Mouse (Mus musculus): Measurements from ENCODE around the gene Clpsl2. TPM values are rescaled to one million over a fixed set of nuclear protein-coding genes. Genes with fewer than 3 reads are reported as not detected.
A peak's percentile ranks its signal among the peaks of the same experiment; 100 is the strongest.

The Clpsl2 gene
- polyA plus RNA-seq, 1 experiment from 2014 or later, result not detected

GRCm38 (mm10) chr17:28511616-28512541 is 37.3 kb upstream of the Clpsl2 start:
- Histone ChIP-seq H3K9me3 (ENCODE audit: control insufficient read depth, low read length) (no peaks in the 10 kb centered on the region), H3K9ac (replicated peaks; ENCODE audit: low read depth, low read length) (no peak overlapping the region), H3K4me2 (ENCODE audit: low read length) (no peak overlapping the region), H3K27me3 (replicated peaks; ENCODE audit: control insufficient read depth, insufficient read depth, low read length) (peaks cover 3% of the 10 kb centered on the region; the same call in 1 of the 2 replicates), H3K27ac (ENCODE audit: low read length) (no peak overlapping the region), H3K36me3 (ENCODE audit: control insufficient read depth, insufficient read depth) (no peaks in the 10 kb centered on the region), H3K4me3 (replicated peaks; ENCODE audit: low read length) (no peak overlapping the region), H3K4me1 (replicated peaks; ENCODE audit: control insufficient read depth, insufficient read depth, low read length) (peaks cover 5% of the 10 kb centered on the region; the same call in 1 of the 2 replicates)
- WGBS, result 37% methylated on average over 9 of the region's 9 CpGs
- ATAC-seq, result no peak

- H3K27me3 ChIP-seq (replicated peaks; ENCODE audit: control insufficient read depth, insufficient read depth, low read length), result peaks cover 3% of the 10 kb centered on the region; the same call in 1 of the 2 replicates
- no peak overlapping the region for H3K4me2 ChIP-seq (ENCODE audit: low read length)
- no peaks in the 10 kb centered on the region for H3K9me3 ChIP-seq (ENCODE audit: control insufficient read depth, low read length)
- H3K36me3 ChIP-seq (ENCODE audit: control insufficient read depth, insufficient read depth), result no peaks in the 10 kb centered on the region
- H3K4me3 ChIP-seq (replicated peaks; ENCODE audit: low read length), result no peak overlapping the region
- 53% methylated on average over 6 of the region's 6 CpGs for WGBS
- ATAC-seq, result no peak
- H3K27ac ChIP-seq (ENCODE audit: low read length), result no peak overlapping the region
- no peak overlapping the region for H3K9ac ChIP-seq (replicated peaks; ENCODE audit: low read depth, low read length)
- peaks cover 11% of the 10 kb centered on the region for H3K4me1 ChIP-seq (replicated peaks; ENCODE audit: control insufficient read depth, insufficient read depth, low read length)
These were observed 36.5 kb upstream of the Clpsl2 start for GRCm38 (mm10) chr17:28512696-28513095.

GRCm38 (mm10) chr17:28513337-28513736 is 35.9 kb upstream of the Clpsl2 start:
- WGBS, result 79% methylated on average over 1 of the region's 1 CpGs
- no peak overlapping the region for H3K27ac ChIP-seq (ENCODE audit: low read length)
- H3K27me3 ChIP-seq (replicated peaks; ENCODE audit: control insufficient read depth, insufficient read depth, low read length), result peaks cover 3% of the 10 kb centered on the region; the same call in 1 of the 2 replicates
- H3K9ac ChIP-seq (replicated peaks; ENCODE audit: low read depth, low read length), result no peak overlapping the region
- H3K36me3 ChIP-seq (ENCODE audit: control insufficient read depth, insufficient read depth), result no peaks in the 10 kb centered on the region
- peaks cover 16% of the 10 kb centered on the region for H3K4me1 ChIP-seq (replicated peaks; ENCODE audit: control insufficient read depth, insufficient read depth, low read length)
- no peak overlapping the region for H3K4me3 ChIP-seq (replicated peaks; ENCODE audit: low read length)
- no peaks in the 10 kb centered on the region for H3K9me3 ChIP-seq (ENCODE audit: control insufficient read depth, low read length)
- H3K4me2 ChIP-seq (ENCODE audit: low read length), result no peak overlapping the region
- ATAC-seq, result no peak

- no peak for ATAC-seq
- Histone ChIP-seq H3K4me2 (ENCODE audit: low read length) (no peak overlapping the region), H3K9ac (replicated peaks; ENCODE audit: low read depth, low read length) (no peak overlapping the region), H3K27ac (ENCODE audit: low read length) (no peak overlapping the region), H3K36me3 (ENCODE audit: control insufficient read depth, insufficient read depth) (no peaks in the 10 kb centered on the region), H3K9me3 (ENCODE audit: control insufficient read depth, low read length) (no peaks in the 10 kb centered on the region), H3K4me3 (replicated peaks; ENCODE audit: low read length) (no peak overlapping the region), H3K4me1 (replicated peaks; ENCODE audit: control insufficient read depth, insufficient read depth, low read length) (peaks cover 20% of the 10 kb centered on the region), H3K27me3 (replicated peaks; ENCODE audit: control insufficient read depth, insufficient read depth, low read length) (peaks cover 3% of the 10 kb centered on the region; the same call in 1 of the 2 replicates)
- 63% methylated on average over 7 of the region's 7 CpGs for WGBS
These were observed 35.4 kb upstream of the Clpsl2 start for GRCm38 (mm10) chr17:28513844-28514243.

- no peak overlapping the region for H3K4me2 ChIP-seq (ENCODE audit: low read length)
- H3K9ac ChIP-seq (replicated peaks; ENCODE audit: low read depth, low read length), result no peak overlapping the region
- no peaks in the 10 kb centered on the region for H3K9me3 ChIP-seq (ENCODE audit: control insufficient read depth, low read length)
- no peaks in the 10 kb centered on the region for H3K36me3 ChIP-seq (ENCODE audit: control insufficient read depth, insufficient read depth)
- H3K4me3 ChIP-seq (replicated peaks; ENCODE audit: low read length), result no peak overlapping the region
- no peak overlapping the region for H3K27ac ChIP-seq (ENCODE audit: low read length)
- H3K27me3 ChIP-seq (replicated peaks; ENCODE audit: control insufficient read depth, insufficient read depth, low read length), result peaks cover 3% of the 10 kb centered on the region; the same call in 1 of the 2 replicates
- no peak for ATAC-seq
- 71% methylated on average over 5 of the region's 5 CpGs for WGBS
- H3K4me1 ChIP-seq (replicated peaks; ENCODE audit: control insufficient read depth, insufficient read depth, low read length), result peaks cover 20% of the 10 kb centered on the region
These were observed 34.7 kb upstream of the Clpsl2 start for GRCm38 (mm10) chr17:28514555-28514954.

- ATAC-seq, result no peak
- H3K9ac ChIP-seq (replicated peaks; ENCODE audit: low read depth, low read length), result no peak overlapping the region
- H3K9me3 ChIP-seq (ENCODE audit: control insufficient read depth, low read length), result no peaks in the 10 kb centered on the region
- no peak overlapping the region for H3K4me3 ChIP-seq (replicated peaks; ENCODE audit: low read length)
- WGBS, result 72% methylated on average over 10 of the region's 10 CpGs
- H3K27ac ChIP-seq (ENCODE audit: low read length), result no peak overlapping the region
- peaks cover 3% of the 10 kb centered on the region; the same call in 1 of the 2 replicates for H3K27me3 ChIP-seq (replicated peaks; ENCODE audit: control insufficient read depth, insufficient read depth, low read length)
- H3K4me1 ChIP-seq (replicated peaks; ENCODE audit: control insufficient read depth, insufficient read depth, low read length), result peaks cover 20% of the 10 kb centered on the region
- H3K36me3 ChIP-seq (ENCODE audit: control insufficient read depth, insufficient read depth), result no peaks in the 10 kb centered on the region
- H3K4me2 ChIP-seq (ENCODE audit: low read length), result no peak overlapping the region
These were observed 33.5 kb upstream of the Clpsl2 start for GRCm38 (mm10) chr17:28515431-28516341.

- Histone ChIP-seq H3K4me2 (ENCODE audit: low read length) (no peak overlapping the region), H3K9me3 (ENCODE audit: control insufficient read depth, low read length) (no peaks in the 10 kb centered on the region), H3K9ac (replicated peaks; ENCODE audit: low read depth, low read length) (no peak overlapping the region), H3K27ac (ENCODE audit: low read length) (no peak overlapping the region), H3K4me1 (replicated peaks; ENCODE audit: control insufficient read depth, insufficient read depth, low read length) (peaks cover 17% of the 10 kb centered on the region), H3K27me3 (replicated peaks; ENCODE audit: control insufficient read depth, insufficient read depth, low read length) (no peaks in the 10 kb centered on the region; the same call in 1 of the 2 replicates), H3K36me3 (ENCODE audit: control insufficient read depth, insufficient read depth) (no peaks in the 10 kb centered on the region), H3K4me3 (replicated peaks; ENCODE audit: low read length) (no peak overlapping the region)
- 76% methylated on average over 4 of the region's 4 CpGs for WGBS
- no peak for ATAC-seq
These were observed 32.3 kb upstream of the Clpsl2 start for GRCm38 (mm10) chr17:28516881-28517280.

GRCm38 (mm10) chr17:28517441-28517955 is 31.7 kb upstream of the Clpsl2 start, which contains the start of gene Fkbp5:
TSS of gene Fkbp5 (minus strand) at chr17:28517527.
- H3K4me3 ChIP-seq (replicated peaks; ENCODE audit: low read length), result peak within 1 kb of the TSS; percentile 59
- H3K36me3 ChIP-seq (ENCODE audit: control insufficient read depth, insufficient read depth), result no peaks in the 10 kb centered on the region
- peak; percentile 16 for ATAC-seq
- H3K27ac ChIP-seq (ENCODE audit: low read length), result peak within 1 kb of the TSS; percentile 69
- peak within 1 kb of the TSS; percentile 77 for H3K9ac ChIP-seq (replicated peaks; ENCODE audit: low read depth, low read length)
- WGBS, result 0% methylated on average over 16 of the region's 16 CpGs
- H3K4me1 ChIP-seq (replicated peaks; ENCODE audit: control insufficient read depth, insufficient read depth, low read length), result peaks cover 22% of the 10 kb centered on the region
- H3K4me2 ChIP-seq (ENCODE audit: low read length), result peak within 1 kb of the TSS; percentile 94
- no peaks in the 10 kb centered on the region; the same call in 1 of the 2 replicates for H3K27me3 ChIP-seq (replicated peaks; ENCODE audit: control insufficient read depth, insufficient read depth, low read length)
- no peaks in the 10 kb centered on the region for H3K9me3 ChIP-seq (ENCODE audit: control insufficient read depth, low read length)
